Mouse (Mus musculus) kidney, adult 8-10 months (tissue): ENCODE measurements around the gene Stra8.

Source experiments
- DNase-seq, 2 experiments: peaks; one replicate each; pipeline ENCODE4 v3.0.0; 2022

The Stra8 gene

GRCm38 (mm10) chr6:34943499-34943898 lies 23.5 kb downstream of the Stra8 start:
- DNase-seq = no peak

DNA sequence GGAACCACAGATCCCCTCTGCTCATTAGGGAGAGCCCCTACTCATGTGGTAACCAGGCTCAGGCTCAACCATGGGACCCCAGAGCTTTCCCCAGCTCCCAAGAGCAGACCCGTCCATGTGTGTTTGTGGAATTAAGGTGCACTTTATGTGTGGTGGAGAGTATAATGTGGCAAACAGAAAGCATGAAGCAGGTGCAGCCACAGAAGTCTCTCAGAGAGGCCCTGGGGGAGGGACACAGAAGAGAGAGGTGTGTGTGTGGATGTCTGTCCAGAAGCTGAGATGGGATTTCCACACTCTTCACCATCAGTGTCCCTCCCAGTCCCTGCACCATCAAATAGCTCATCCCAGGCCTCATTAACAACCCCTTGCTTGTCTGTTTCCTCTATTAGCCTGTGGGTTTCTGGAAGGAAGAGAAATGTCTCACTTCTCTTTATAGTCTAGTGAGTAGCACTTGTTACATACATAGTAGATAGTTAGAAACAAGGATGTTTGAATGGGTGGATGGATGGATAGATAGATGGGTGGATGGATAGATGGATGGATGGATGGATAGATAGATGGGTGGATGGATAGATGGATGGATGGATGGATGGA lies 26.6 kb downstream of the Stra8 start:
- DNase-seq = no peak

- no peak for DNase-seq
Observed at GRCm38 (mm10) chr6:34948461-34948860, 28.5 kb downstream of the Stra8 start.

- no peak for DNase-seq
Observed at GRCm38 (mm10) chr6:34951518-34951917, 31.6 kb downstream of the Stra8 start.

GRCm38 (mm10) chr6:34951956-34952667 lies 32.1 kb downstream of the Stra8 start:
- no peak for DNase-seq

- DNase-seq = peak in 1 of 2 experiments; percentile 15
Observed at GRCm38 (mm10) chr6:34954926-34955861, 35.2 kb downstream of the Stra8 start.

DNA sequence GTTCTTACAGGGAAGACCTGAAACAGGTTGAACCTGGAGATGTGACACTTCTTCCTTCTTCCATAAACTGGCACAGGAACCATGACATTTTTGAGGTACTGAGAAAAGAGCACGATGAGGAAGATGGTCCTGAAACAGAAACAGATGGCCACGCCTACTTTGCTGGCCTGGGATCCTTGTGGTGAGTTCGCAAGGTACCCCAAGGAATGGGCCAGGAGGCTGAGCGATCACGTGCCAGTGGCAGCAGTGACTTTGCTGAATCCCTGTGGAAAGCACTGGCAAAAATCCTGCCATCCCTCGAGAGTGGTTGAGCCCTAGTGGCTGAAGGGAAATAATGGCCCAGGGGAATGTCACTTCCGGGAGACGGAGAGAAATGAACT lies 35.9 kb downstream of the Stra8 start:
- DNase-seq = no peak

DNA sequence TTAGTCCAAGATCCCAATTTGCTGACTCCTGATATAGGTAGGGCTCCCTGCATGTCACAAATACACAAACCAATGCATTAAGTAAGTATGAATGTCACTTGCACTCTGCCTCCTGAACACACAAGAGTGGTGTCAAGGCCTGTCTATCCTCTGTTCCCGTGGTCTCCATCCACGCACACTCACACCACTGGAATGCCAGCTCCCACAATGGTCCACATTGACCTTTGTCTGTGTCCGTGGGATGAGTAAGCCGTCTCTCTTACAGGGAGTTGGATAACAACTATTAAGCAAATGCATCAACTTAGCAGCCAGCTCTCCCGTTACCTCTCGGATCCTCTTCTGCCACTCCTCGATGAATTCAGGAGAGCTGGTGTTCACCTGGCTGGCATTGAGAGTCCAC lies 39.2 kb downstream of the Stra8 start:
- DNase-seq = no peak

- DNase-seq = no peak
Observed at GRCm38 (mm10) chr6:34964550-34964949, 44.6 kb downstream of the Stra8 start.

DNA sequence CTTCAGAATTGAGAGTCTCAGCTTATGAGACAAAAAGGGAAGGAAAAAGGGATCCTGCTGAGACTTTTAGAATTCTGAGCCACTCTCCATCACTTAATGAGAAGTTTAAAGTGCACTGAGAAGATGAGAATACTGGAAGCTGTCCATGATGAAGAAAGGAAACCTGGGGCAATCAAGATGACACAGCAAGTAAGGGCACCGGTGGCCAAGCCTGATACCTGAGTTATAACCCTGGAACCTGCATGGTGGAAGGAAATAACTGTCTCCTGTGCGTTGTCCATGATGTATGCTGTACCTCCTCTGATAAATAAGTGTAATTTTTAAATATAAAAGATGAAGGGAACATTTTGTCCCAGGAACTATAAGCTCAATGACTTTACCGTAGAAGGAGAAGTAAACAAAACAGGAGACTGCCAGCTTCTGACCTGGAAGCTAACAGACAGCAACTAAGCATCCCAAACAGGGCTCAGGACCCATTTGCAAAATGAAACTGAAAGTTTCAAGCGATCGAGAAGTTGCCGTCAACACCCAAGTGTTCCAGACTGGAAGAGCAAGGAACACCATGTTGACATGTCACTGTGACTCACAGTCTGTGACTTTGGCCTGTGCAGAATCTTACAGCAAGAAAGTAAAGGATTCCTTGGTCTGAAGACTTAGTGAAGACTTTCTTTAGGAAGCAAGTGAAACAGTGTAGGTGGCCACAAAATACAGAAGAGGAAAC lies 46.0 kb downstream of the Stra8 start:
- no peak for DNase-seq

- DNase-seq = no peak
Observed at GRCm38 (mm10) chr6:34971181-34971580, 51.2 kb downstream of the Stra8 start.

GRCm38 (mm10) chr6:34979291-34979690 lies 59.3 kb downstream of the Stra8 start:
- no peak for DNase-seq

DNA sequence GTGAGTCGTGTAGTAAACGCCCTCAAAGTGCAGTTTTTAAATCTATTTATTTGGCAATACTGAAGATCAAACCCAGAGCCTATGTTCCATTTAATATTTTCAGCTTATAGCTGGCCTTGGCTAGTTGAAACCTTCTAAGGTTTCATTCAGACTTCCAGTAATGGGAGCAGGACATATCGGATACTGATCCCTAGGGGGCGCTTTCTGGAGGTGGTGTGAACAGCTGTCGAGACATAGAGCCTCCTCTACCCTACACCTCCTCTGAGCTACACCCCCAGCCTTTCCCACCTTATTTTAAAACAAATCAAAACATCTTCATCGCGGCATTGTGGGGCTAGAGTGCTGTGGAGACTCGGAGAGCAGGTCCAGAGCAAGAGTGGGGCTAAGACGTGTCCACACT lies 60.7 kb downstream of the Stra8 start:
- DNase-seq = no peak

GRCm38 (mm10) chr6:34987085-34987645 lies 67.2 kb downstream of the Stra8 start:
- no peak for DNase-seq

- no peak for DNase-seq
Observed at GRCm38 (mm10) chr6:34988081-34988761, 68.3 kb downstream of the Stra8 start, which contains the start of gene Slc23a4. Gene Slc23a4, minus strand, starts transcription at chr6:34988404.
